Mouse (Mus musculus): ENCODE data around the gene Bbx.

GRCm38 (mm10) chr16:50388499-50388898, 43.7 kb downstream of the Bbx start:
- no peak for TF ChIP-seq POLR2A (IDR thresholded peaks at IDR 0.05; ENCODE audit: insufficient read depth, low read depth, low read length)
- TF ChIP-seq CTCF (IDR thresholded peaks at IDR 0.05), result no peak
